Mouse (Mus musculus) cerebellum, adult 8-10 months (tissue): Measurements from ENCODE around the gene Gm10521.
"Not testable (repeated sequence)": the region's sequence is repeated elsewhere in the genome, so short reads cannot be mapped to it uniquely, and the experiment has no call there.

Source experiments
- DNase-seq: peaks from one replicate; pipeline ENCODE4 v3.0.0; 2022

Gene Gm10521

DNA sequence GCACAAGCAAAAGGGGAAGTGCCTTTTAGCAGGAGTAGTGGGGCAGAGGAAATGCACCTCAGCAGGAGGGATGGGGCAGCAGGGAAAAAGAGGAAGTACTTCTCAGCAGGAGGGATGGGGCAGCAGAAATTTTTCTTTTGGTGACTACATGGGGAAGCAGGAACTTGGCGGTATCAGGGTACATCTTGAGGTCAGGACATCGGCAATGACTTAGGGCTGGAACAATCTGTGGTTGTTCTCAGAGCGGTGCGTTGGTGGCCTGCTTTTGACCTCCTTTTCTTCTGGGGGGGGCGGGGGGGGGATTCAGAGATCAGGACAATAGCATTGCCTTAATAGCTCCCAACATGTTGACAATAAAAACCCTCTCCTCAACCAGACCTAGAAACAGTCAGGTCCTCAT is at the start of gene Gm10521:
Gene Gm10521 (plus strand): TSS at position 301 of the 400 bp plus-strand sequence.
- not testable (repeated sequence) for DNase-seq

DNA sequence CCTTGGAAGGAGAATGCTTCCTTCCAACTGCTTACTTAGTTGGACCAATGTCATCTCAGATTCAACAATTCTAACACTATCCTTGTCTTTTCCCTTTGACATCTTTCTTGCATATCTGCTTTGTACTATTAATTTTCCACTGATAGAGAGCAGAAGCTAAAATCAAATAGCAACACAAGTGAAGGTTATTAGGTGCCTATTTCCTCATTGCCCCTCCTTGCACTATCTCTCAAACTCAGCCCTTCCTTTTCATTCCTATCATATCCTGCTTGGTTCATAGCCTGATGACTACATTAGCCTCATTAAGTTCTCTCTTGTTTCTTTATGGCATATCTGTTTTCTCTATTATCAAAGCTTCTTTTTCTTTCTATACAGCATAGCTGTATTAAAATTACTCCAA is 47.3 kb upstream of the Gm10521 start:
- no peak for DNase-seq

DNA sequence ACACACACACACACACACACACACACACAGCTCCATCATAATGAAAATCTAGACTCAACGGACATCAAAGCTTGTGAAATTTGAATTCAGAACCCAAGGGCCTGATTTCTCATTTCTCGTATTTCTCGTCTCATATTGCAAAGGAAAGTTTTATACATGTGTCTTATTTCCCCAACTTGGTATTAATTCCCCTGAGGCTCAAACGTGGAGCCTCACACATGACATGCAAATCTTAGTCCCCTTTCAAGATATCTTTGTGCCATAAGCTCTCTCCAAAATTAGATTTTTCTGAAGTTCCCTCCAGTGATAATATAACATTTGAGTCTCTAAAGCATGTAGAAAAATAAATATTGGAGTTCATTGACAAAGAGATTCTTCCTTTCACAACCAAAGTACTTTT is 46.7 kb upstream of the Gm10521 start:
- no peak for DNase-seq

DNA sequence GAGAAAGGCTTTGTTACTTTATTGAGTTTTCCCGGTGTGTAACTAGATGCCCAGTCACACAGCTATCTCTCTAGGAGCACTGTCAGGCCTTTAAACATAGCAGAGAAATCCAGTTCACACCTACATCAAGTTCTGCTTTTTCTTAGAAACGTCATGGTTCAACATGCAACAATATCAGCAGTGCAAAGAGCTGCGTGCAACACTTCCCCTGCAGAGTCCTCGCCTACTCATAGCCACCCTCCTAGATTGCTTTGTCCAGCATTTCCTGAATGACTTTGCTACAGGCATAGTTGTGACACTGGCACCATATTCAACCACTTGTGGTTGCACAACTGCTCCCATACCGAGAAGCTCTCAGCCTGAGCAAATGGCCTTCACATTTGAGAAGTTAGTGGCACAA is 46.0 kb upstream of the Gm10521 start:
- DNase-seq = no peak

DNA sequence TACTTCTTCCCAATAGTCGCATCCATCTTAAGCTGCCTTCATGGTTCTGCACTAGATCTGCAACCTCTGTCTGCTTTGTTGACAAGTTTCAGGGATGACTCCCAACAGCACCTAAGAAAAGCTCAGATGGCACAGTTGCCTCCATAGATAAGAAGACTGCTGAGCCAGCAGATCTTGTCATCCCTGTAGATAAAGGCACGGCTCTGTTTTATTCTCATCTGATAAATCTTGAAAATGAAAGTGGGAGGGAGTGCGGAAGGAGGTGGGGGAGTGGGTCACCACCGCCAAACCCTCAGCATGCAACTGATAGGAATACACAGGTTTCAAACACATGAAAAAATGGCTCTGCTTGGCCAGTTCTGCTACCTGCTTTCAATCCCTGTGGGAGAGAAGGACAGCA is 30.0 kb upstream of the Gm10521 start:
- no peak for DNase-seq

DNA sequence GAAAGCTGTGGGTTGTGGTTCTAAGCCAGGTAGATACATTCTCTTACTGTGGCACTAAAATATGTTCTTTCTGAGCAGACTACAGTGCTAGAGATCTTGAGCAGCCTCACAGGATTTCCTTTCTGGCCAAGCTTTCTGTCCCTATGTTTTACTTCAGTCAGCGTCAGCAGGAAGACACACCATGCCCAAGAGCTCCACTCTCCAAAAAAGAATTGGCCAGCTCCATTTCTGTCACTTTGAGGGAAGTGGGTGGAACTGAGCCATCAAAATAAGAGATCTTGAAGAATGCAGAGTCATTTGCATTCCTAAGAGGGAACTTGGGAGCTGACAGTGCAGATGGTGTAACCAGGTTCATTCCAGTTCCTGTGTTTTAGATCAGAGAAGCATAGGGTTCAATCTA is 8.5 kb upstream of the Gm10521 start:
- no peak for DNase-seq

DNA sequence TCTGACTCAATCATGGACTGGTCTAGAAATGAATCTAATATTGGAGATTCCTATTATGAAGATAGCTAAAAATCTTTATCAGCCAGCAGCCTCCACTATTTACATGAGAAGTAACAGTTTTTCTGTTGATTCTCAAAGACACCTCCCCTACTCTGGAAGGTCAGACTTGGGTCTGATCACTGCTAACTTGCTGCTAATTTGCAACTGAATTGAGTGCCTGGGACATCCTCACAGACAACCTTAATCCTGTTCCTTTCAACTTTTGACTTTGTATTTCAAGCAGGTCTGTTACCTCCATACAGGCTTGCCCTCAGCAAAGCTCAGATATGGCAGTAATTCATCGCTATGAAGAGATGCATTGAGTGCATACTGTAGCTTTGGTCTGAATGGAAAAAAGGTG is 8.5 kb downstream of the Gm10521 start:
- DNase-seq = no peak

DNA sequence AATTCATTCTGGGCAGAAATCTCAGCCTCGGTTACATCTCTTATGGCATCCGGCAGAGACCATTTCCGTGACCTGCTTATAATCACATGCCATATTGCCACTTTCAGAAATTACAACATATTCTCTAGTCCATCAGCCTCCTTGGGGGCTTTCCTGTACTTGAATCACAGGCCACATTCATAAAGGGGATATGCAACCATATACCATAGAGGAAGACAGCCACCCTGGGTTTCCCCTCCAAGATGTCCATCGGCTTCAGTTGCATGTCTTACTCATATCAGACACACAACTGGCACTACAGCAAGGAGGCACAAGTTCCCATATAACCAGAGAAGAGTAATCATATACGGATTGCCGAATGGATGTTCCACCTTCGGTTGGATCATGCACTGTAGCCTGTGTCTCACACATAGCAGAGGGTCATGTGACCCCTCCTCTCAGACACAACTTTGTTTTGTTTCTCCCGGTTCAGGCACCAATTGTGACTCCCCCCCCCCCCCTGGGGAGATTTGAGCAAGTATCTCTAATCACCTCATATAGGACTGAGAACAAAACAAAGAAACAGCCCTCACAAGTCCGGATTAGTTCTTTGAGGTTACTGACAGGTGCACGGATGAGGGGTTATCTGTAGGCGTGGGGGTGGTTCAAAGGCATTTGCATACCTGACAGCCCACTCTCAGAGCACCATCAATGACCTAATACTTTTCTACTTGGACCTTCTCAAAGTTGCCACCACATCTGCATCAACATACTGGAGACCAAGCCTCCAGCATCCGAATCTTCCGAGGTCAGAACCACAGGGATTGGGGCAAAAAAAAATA is 20.4 kb downstream of the Gm10521 start:
- DNase-seq = no peak

DNA sequence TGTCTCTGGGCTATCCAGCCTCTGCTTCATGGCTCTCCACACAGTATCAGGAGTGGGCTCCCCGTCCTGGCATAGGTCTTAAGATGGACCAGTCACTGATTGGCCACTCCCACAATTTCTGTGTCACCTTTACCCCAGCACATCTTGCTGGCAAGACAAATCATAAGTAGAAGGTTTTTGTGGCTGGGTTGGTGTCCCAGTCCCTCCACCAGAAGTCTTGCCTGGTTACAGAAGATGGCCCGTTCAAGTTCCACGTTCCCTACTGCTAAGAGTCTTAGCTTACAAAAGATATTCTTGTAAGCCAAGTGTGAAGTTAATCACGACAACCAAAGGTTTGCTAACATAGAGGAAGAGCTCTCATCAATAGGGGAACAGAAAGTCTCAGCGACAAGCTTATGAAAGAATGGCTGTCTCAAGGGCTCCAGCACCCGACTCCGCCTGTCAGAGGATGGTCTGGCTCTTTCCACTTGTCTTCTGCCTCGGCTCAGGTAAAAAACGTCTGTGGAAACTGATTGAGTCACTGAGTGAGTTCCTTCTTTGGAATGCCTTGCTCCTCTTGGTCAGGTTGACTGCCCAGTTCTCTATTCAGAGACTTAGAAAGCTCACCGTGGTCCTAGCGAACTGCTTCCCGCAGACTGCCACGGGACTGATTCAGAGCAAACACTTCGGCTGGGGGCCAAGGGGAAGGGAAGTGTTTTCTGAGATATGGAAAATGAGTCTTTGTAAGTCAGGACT is 22.0 kb downstream of the Gm10521 start, which contains the start of gene Slamf6:
Gene Slamf6 (plus strand): TSS at position 211 of the 735 bp plus-strand sequence.
- no peak for DNase-seq

DNA sequence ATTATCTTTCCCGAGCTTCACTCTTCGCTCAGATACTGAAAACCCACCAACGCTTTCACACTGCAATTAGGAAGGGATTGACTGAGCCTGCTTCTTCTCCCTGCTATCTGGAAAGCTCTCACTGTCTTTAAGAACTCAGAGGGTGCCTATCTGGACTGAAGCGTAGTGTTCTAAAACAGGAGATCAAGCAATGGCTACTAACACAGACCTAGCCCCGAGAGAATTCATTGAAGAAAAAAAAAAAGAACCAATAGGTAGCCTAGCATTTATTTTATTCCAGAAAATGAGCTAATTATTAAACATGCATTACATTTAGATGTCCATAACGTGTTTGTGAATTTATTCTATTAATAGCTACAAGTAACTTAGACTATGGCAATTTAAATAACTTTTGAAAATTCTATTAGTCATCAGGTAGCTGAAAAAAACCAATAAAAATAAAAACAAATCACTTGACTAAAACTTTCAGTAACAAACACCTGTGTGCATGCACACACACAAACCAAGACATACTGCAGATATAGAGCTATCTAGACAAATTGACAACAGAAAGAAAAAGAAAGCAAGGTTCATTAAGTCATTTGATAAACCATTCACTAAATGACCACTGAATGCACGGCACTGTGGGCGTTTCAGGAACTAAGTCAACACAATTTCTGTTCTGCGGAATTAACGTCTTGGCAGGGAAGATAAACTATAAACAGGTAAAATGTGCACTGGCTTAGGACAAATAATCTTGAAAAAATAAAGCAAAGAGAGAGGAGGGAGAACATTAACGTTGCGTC is 22.9 kb downstream of the Gm10521 start:
- no peak for DNase-seq

DNA sequence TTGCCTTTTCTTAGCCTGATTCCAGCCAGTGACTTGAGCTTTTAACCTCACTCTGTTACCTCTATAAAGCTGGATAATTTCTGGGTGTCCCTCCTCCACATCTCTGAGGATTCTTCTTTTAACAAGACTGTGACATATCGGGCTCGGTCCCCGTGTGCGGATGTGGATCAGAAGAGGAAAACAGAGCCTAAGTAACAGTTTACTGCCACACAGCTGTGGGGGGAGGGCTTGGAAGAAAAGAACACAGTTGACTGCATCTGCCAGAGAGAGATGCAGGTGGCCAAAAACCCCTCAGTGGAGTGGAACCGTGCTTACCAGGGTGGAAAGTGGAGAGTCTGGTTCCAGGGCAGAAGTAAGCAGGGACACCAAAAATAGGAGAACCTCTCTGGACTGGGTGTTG is 23.7 kb downstream of the Gm10521 start:
- DNase-seq = no peak

DNA sequence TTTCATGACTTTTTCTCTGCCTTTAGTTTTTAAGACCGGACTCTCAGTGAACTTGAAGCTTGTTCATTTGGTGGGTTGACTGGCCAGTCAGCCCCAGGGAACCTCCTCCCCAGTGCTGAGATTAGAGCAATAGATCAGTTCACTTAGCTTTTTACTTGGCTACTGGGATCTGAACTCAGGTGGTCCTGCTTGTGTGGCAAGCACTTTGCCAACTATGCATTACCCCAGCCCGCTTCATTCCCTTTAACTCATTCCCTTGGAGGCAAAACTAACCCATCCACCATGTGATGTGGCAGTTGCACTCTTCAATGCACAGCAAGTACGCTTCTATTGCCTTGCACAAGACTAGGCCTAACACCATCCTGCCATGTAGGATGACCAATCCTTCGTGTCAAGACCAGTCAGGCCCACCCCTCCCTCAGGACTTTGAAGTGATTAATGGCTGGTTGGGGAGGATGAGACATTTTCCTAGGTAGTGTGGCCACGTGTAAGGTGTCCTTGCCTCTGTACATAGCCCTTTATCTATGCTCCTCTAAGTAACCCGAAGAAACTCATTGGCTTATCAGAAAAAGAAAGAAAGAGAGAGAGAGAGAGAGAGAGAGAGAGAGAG is 24.5 kb downstream of the Gm10521 start:
- no peak for DNase-seq

DNA sequence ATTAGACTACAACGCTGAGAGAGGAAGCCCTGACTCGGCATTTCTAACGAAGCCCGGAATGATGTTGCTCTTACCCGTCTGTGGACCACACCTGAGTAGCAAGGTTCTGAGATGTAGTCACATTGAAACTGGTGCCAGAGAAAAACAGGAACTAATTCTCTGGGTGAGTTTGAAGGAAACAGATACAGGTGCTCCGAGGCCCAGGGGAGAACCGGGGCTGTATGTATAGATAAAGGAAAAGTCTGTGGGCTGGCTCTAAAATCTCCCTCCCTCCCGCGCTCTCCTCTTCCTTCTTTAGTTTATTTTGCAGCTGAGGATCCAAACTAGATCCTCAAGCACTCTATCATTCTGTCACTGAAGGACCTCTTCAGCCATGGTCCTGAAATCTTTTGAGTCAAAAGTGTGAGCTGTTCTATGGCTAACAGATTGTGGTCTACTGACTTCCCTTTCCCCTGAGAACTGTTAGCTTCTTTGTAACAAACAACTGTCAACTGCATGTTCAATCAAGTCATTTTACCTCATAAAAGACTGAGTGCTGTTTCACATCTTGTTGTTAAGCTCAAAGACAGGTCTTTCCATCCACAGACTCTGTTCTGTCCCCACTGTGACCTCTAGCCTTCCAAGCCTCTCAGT is 25.6 kb downstream of the Gm10521 start:
- no peak for DNase-seq

DNA sequence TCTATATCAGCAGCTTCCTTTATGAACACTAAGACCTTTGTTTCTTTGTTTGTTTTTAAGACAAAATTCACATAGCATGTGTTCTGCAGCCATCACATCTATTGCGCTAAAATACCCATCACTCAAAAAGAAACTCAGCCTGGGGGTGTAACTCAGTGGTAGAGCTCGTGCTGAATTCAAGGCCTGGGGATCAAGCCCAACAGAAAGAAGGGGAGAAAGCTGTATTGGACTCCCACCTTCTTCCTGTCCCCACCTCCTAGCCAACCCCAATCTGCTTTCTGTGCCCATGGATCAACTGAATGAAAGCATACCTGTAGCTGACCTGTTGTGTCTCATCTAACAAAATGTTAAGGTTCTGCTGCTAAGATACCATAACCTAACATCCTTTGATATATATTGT is 26.2 kb downstream of the Gm10521 start:
- DNase-seq = no peak

DNA sequence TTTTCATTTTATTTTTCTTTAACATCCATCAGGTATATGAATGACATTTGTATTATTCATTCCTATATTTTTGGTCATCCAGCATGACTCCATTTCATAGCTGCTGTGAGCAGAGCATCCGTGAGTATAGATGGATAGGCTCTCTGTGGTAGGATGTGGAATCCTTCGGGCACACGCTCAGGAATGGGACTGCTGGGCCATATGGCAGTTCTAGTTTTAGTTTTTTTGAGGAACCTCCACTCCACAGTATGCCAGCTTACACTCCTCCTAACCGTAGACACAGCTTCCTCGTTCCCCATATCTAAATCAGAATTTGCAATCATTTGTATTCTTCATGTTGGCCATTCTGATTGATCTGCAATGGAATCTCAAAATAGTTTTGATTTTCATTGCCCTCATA is 27.4 kb downstream of the Gm10521 start:
- DNase-seq = no peak

DNA sequence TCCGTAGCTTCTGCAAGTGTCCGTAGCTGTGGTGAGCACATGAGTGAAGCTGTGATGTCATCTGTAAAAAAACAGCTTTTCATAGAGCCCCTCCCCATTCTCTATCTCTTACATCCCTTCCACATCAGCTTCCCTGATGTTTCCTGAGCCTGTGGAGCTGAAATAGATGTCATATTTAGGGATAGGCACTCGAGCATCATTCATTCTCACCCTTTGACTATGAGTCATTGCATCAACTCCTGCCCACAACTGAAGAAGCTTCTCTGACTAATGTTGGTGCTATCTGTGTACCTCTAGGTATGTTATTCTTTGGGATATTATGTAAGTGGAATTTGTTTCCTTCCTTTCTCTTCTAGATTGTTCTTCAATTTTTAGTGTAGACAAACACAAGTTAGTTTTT is 29.4 kb downstream of the Gm10521 start:
- DNase-seq = no peak

DNA sequence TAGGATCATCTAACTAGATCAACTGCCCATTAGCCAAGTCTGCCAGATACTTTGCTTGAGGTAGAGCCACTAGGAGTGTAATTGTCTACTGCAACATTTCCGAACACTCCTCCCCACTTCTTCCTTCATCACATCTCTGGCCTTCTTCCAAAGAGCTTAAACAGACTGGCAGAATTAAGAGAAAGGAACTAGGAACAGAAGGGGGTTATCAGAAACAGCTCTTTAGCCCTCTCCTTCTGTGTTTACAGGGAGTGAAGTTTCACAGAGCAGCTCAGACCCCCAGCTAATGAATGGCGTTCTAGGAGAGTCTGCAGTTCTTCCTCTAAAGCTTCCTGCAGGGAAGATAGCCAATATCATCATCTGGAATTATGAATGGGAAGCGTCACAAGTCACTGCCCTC is 38.4 kb downstream of the Gm10521 start:
- DNase-seq = no peak

DNA sequence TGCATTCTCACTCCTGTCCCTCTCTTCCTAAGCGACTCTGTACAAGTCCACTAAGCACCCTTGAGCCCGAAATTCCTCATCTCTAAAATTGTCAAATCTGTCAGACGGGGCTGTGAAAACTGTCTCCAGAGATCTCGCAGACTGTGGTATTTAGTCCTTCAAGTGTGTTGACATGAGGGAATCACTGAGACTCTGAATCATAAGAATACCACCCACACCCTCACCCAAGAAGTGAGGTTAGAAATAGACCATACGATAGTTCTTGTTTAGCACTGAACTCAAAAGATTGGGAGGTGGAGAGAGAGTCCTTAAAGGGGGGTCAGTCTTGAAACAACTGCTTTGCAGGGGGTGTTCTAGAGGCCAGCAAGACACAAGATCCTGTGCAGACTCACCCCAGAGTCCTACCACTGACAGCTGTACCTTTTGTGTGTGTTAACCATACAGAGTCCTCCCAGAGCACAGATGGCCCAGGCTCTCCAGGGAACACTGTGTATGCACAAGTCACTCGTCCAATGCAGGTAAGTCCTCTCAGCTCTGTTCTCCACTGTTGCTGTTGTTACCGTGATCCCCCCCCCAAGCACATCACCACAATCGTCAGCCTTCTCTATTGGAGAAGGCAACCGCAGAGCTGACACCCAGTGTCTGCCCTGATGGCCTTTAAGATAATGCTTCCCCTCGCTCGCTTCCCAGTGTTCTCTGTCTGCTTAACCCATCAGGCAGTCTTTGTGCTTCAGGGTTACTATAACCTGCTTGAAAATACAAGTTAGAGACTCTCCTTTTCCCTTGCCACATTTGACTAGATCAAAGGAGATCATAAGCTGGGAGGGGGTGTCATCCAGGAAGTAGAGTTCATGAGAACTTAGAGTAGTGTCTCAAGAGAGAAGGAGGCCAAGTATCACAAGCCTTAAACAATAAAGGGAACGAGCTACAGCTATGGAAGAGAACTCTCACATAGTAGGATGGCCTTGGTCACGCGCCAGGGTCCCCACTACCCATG is 43.8 kb downstream of the Gm10521 start:
- no peak for DNase-seq

DNA sequence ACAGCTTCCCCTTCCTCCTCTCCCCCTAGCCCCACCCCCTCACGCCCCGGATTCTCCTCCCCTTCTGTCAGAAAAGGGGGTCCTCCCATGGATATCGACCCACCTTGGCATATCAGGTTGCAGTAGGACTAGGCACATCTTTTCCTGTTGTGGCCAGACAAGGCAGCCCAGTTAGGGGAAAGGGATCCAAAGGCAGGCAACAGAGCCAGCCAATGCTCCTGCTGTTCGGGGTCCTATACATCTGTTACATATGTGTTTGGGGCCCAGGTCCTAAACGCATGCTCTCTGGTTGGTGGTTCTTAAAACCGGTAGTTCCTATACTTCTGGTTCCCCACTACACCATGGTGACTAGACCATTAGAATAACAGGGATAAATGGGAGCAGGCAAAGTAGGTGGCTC is 45.2 kb downstream of the Gm10521 start:
- no peak for DNase-seq

DNA sequence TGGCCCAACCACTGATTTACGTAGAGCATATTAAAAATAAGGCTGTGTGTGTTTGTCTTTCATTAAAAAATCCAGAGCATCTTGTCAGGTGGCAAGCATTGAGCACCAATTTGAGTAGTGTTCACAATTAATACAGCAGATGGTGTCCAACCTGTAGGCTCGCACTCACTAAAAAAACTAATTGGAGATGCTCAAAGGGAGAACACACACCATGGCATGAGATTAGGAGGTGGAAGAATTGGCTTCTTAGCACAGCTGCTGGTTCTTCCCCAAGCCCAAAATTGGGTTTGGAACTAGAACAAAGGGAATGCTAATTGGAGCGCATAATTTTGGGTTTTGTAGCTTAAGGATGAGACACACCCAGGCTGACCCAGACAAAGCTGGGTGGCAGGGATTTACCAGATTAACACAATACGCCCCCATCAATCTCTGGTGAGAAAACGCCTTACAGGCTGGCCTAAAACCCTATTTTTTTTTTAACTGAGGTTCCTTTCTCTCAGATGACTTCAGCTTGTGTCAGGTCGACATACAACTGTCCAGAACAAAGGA is 51.1 kb downstream of the Gm10521 start:
- no peak for DNase-seq
